Mouse (Mus musculus) retina, embryonic 14.5 days (tissue): ENCODE measurements around the gene Sp100.

ENCODE experiments used
- DNase-seq: peaks from one replicate; pipeline ENCODE4 v3.0.0-alpha.2; 2015; ENCODE audit warnings: low spot score

Sp100 gene

GRCm38 (mm10) chr1:85750650-85751049 lies 100.9 kb downstream of the Sp100 start:
- no peak for DNase-seq

GRCm38 (mm10) chr1:85751494-85751893 lies 101.7 kb downstream of the Sp100 start:
- DNase-seq, result peak; percentile 27

GRCm38 (mm10) chr1:85751932-85752680 lies 102.3 kb downstream of the Sp100 start:
- DNase-seq, result no peak

- no peak for DNase-seq
These were observed 107.9 kb downstream of the Sp100 start for GRCm38 (mm10) chr1:85757531-85758230.

GRCm38 (mm10) chr1:85758231-85758968 lies 108.6 kb downstream of the Sp100 start:
- peak; percentile 10 for DNase-seq

- DNase-seq, result no peak
These were observed 109.1 kb downstream of the Sp100 start for GRCm38 (mm10) chr1:85758969-85759293.
